Mouse (Mus musculus) common myeloid progenitor, adult 5-6 weeks (primary cell): ENCODE data around the gene BC048562. TPM values are rescaled to one million over a fixed set of nuclear protein-coding genes. Genes with fewer than 3 reads are reported as not detected.

Experiments
- ATAC-seq: replicated peaks from 2 replicates; pipeline ENCODE4 v1.8.0; 2016; ENCODE audit warnings: low read depth, mild to moderate bottlenecking, moderate TSS enrichment, inconsistent platforms; ENCODE audit not compliant: poor library complexity, severe bottlenecking
- total RNA-seq: library from RNA; stranded (forward); fragments of 200-1000, 187-1606 nt; gene quantifications from 2 replicates; pipeline ENCODE4 v1.2.3, GENCODE M21; 2017

The BC048562 gene
- not detected in 2 replicates for total RNA-seq

- no peak for ATAC-seq
These were observed at the start of gene BC048562 for GRCm38 (mm10) chr9:108436182-108436581. TSS of gene BC048562 (plus strand) at chr9:108436482.

GRCm38 (mm10) chr9:108386816-108387215, 49.5 kb upstream of the BC048562 start:
- ATAC-seq = no peak

DNA sequence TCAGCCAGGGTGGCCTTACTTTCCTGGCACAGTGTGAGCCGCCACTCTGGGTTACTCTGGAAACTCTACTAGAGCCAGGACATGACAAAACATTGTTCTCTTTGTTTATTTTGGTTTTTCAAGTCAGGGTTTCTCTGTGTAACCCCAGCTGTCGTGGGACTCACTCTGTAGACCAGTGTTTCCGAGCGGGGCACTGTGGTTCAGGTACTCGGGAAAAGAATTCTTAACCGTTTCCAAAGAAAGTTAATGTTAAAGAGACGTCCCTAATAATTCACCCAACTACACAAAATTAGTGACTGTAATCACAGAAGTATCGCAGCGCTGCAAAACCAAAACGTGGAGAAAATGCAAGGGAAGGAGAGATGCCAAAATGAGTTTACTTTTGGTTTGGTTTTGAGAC, 47.7 kb upstream of the BC048562 start:
- ATAC-seq = no peak

DNA sequence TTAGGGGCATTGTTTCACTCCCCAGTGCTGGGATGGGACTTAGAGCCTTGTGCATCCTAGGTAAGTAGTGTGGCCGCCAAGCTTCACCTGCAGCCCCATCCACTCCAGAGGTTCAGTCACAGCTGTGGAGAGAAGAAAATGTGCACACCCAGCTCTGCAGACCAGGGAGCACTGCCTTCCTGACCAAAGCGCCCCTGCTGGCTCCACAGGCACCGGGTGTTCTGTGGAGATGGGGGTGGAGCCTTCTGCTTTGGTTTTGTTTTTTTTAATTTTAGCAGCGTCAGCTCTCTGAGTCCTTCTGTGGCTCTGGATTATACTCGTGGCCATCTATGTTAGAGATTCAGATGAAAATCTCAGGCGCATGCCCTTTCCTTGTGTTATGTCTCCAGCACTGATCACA, 47.1 kb upstream of the BC048562 start:
- ATAC-seq = no peak

DNA sequence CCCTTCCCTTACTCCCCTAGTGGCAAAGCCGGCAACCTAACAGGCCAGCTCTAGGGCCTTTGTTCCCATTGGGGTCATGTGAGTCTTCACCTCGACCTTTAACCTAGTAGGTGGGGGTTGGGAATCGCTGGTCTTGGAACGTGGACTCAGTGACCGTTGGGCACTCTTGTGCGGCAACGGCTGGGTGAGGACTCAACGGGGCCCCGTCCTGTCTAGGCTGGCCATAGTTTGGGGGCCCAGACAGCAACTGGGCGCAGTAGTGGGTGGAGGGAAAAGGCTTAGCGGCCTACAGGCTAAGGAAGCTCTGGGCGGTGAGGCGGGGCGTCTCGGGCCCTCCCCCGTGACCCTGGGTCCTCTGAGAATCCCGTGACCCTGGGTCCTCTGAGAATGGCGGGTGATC, 43.6 kb upstream of the BC048562 start, which contains the start of gene 1700102P08Rik:
TSS of gene 1700102P08Rik (plus strand) at position 130 of the 400 bp plus-strand sequence.
- no peak for ATAC-seq

DNA sequence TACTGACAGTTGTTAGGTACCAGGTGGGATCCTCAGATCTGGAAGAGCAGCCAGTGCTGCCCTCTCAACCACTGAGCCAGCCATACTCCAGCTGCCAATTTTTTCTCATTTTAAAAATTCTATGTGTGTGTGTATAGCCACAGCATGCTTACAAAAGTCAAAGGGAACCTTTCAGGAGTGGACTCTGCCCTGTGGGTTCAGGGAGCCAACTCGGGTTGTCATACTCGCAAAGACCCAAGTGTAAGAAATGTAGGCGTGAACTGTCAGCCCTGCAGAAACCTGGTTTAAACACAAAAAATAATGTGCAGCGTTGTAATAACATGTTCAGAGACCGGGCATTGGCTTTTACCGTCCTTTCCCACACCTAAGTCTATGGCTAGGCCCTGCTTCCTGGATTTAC, 42.1 kb upstream of the BC048562 start:
- no peak for ATAC-seq

- ATAC-seq = no peak
These were observed 40.9 kb upstream of the BC048562 start for GRCm38 (mm10) chr9:108395427-108395826.

DNA sequence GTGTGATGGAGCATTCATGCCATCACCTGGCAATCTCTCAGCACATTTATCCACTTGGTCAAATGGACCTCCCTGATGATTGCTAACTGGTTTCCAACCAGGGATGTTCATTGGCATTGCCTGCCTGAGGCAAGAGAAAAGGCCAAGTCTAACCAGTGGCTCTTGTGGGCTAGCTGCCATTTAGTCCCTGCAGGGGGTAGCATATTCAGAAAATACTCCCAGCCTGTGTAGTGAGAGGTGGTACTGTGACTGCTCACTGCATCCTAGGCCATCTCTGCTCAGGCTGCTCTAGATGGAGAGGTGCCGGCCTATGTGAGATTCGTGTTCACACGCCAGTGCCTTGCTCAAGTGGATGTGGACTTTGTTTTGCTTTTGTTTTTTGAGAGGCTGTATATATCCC, 38.0 kb upstream of the BC048562 start:
- no peak for ATAC-seq

- ATAC-seq = no peak
These were observed 34.9 kb upstream of the BC048562 start for GRCm38 (mm10) chr9:108401186-108401960.

GRCm38 (mm10) chr9:108403081-108403480, 33.2 kb upstream of the BC048562 start:
- ATAC-seq = no peak

DNA sequence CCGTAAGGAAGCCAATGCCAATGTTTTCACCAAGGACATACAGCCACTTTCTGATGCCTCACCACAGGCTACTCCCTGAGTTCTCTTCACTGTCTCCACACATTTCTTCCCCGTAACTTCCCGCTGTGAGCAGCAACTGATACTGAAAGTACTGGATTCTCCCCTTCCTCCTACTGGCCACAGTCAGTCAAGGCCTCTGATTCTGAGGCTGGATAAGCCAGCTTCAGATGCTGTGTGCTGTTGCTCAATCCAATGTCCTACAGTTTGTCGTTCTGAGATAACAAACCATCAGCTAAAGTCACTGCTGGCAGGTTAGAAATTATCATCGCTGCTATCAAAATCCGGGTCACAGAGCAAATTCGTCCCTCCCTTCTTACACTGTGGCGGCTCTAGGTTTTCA, 31.8 kb upstream of the BC048562 start:
- peak; percentile 68 for ATAC-seq

DNA sequence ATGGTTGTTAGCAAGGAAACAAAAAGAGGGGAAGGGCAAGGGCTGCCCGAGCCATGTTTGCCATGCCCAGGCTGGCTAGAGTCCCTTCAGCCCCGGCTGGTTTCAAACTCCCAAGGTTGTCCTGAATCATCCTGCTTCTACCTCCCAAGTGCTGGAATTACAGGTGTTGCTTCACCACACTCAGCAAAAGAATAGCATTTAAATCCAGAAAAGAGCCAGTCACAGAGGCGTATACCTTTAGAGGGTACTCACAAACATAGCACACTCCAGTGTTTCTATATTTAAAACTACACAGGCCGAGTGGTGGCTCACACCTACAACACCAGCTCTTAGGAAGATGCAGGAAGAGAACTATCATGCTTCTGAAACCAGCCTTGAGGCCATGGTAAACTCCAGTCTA, 26.7 kb upstream of the BC048562 start:
- ATAC-seq = no peak

DNA sequence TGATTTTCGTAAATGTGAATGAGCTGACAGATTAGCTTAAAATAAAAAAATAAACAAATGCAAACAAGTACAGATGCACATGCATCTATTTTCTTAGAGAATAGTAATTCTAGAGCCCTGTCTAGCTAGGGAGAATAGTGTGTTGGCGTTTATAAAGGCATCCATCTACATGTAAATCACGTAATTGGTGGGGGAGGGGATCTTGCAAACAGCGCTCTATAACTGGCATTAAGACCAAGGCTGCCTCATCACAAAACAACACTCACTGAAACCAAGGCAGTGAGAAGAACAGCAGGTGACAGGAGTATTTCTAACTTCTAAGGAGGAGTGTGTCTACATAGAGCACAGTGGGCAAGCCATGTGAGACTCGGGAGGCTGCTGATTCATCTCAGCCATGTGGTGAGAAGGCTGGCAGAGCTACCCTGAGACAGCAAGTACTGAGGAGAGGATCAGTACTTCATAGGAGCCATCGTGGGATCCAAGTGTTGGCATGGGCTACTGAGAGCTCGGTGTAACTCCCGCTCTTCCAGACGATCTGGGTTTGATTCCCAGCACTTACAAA, 24.8 kb upstream of the BC048562 start:
- no peak for ATAC-seq

DNA sequence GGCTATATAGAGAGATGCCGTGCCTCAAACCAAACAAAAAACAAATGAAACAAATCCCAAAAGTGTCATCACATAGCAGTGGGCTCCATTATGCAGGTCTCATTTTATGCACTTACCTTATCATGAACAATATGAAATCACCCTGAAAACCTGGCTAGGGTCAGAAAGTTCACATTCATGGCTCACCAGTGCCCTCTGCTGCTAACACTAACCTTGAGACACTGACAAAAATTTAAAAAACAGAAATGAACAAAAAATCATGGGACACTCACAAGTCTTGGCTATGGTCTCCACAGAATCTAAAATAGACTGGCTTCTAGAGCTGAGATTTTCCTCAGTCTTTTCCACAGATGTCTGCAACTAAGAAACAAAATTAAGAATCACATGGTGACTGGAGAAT, 24.1 kb upstream of the BC048562 start:
- ATAC-seq = no peak; the same call in 1 of the 2 replicates

GRCm38 (mm10) chr9:108428384-108428783, 7.9 kb upstream of the BC048562 start, which contains the start of gene Ccdc36:
TSS of gene Ccdc36 (minus strand) at chr9:108428484.
- ATAC-seq = no peak

DNA sequence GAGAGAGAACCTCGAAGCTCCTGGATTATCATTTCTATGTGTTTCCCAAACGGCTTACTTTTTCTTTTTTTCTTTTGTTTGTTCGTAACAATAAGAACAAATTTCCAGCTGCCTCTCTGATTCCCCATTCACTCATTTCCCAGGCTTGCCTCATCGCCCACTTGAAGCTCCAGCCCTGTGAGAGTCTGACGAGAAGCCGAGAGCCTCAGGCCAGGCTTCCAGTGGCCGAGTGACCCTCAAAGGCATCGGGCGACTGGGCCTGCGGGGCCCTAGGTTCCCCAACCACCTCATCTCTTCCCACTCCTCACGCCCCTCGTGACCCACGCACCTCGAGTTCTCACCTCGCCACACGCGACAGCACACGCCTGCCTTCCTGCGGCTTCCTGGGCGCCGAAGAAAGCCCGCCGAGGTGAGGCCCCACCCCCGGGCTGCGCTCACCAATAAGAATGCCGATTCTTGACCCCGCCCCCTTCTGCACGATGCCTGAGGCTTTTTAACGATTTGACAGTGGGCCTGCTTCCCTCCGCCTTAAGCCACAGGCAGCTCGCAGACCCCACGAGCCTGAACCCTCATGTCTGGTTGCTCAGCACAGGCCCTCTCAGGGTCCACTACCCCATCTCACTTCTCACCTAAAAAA, 4.7 kb upstream of the BC048562 start:
- ATAC-seq = peak; percentile 72

- ATAC-seq = no peak
These were observed 2.9 kb downstream of the BC048562 start for GRCm38 (mm10) chr9:108439176-108439575.

DNA sequence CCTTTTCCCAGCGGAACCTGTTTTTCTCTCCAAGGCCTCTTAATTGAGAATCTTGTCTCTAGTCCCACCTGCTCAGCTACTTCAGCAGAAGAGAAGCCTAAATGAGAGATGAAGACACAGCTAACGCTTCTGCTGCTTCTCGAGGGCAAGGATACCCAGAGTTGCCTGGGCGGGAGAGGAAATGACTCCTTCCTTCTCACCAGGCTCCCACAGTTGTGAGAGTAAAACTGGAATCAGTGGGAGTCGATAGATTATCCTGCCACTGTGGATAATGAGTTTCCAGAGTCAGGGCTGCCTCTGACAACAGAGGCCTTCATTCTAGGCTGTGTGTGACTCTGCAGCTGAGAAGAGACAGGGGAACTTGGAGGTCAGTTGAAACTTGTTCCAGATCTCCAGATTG, 4.2 kb downstream of the BC048562 start:
- ATAC-seq = no peak

- ATAC-seq = no peak
These were observed 5.1 kb downstream of the BC048562 start for GRCm38 (mm10) chr9:108441236-108441919.

- ATAC-seq = peak; percentile 63
These were observed 8.8 kb downstream of the BC048562 start for GRCm38 (mm10) chr9:108445125-108445524.

- ATAC-seq = no peak
These were observed 13.6 kb downstream of the BC048562 start for GRCm38 (mm10) chr9:108449860-108450259.
